Mouse (Mus musculus) heart, adult 2 months (tissue): Measurements from ENCODE around the gene Stmnd1.

Source experiments
- CTCF ChIP-seq: fragments of 200-600 bp; IDR thresholded peaks from 2 replicates; pipeline ENCODE4 v1.8.1; 2022; ENCODE audit warnings: antibody characterized with exemption, mild to moderate bottlenecking, moderate library complexity
- POLR2A ChIP-seq: fragments of 200-500 bp; IDR thresholded peaks from 2 replicates; pipeline ENCODE4 v1.6.1; 2011; ENCODE audit warnings: mild to moderate bottlenecking, low read depth, low read length, control low read depth; ENCODE audit not compliant: insufficient read depth

GRCm38 (mm10) chr13:46257847-46258246 lies 15.7 kb upstream of the Stmnd1 start:
- TF ChIP-seq POLR2A (no peak), CTCF (peak; percentile 73)
